Mouse (Mus musculus) bone marrow macrophage, adult 2 months (primary cell): ENCODE results near the gene Spata32. TPM values are rescaled to one million over a fixed set of nuclear protein-coding genes. Genes with fewer than 3 reads are reported as not detected.

Experiments
- H3K27ac ChIP-seq: 2 replicates; pipeline ENCODE4 v1.5.1; 2012; ENCODE audit warnings: low read depth, low read length; ENCODE audit not compliant: insufficient read depth
- H3K4me1 ChIP-seq: 2 replicates; pipeline ENCODE4 v1.6.1; 2012; ENCODE audit warnings: low read length; ENCODE audit not compliant: control insufficient read depth, insufficient read depth
- H3K4me3 ChIP-seq: 2 replicates; pipeline ENCODE4 v1.5.1; 2012; ENCODE audit warnings: mild to moderate bottlenecking, low read length, moderate library complexity; ENCODE audit not compliant: insufficient read depth
- CTCF ChIP-seq: IDR thresholded peaks from 2 replicates; pipeline ENCODE4 v1.5.1; 2012; ENCODE audit warnings: low read depth, mild to moderate bottlenecking, low read length, moderate library complexity
- POLR2A ChIP-seq: IDR thresholded peaks from 2 replicates; pipeline ENCODE4 v1.6.1; 2012; ENCODE audit warnings: mild to moderate bottlenecking, low read depth, low read length, borderline replicate concordance
- polyA plus RNA-seq: library from polyadenylated mRNA; stranded (reverse); fragments of >200 nt; gene quantifications from 2 replicates; pipeline ENCODE4 v1.2.4, GENCODE M21; 2012; ENCODE audit not compliant: missing spikeins, insufficient read depth, insufficient read length

Gene Spata32
- polyA plus RNA-seq, 1 experiment = not detected

- Histone ChIP-seq H3K4me1 (peaks cover 50% of the 10 kb centered on the region), H3K4me3 (peak overlapping the region; percentile 88), H3K27ac (peak overlapping the region; percentile 88)
- no peak for TF ChIP-seq POLR2A
- TF ChIP-seq CTCF = no peak
These were observed 45.7 kb downstream of the Spata32 start for GRCm38 (mm10) chr11:103172392-103173040.

- peaks cover 44% of the 10 kb centered on the region for H3K4me1 ChIP-seq
- peak overlapping the region; percentile 88 for H3K27ac ChIP-seq
- TF ChIP-seq CTCF (no peak), POLR2A (no peak)
- H3K4me3 ChIP-seq = peak overlapping the region; percentile 88
These were observed 46.4 kb downstream of the Spata32 start for GRCm38 (mm10) chr11:103171703-103172391.

GRCm38 (mm10) chr11:103171286-103171620, 47.0 kb downstream of the Spata32 start:
- Histone ChIP-seq H3K4me3 (peak overlapping the region; percentile 88), H3K4me1 (peaks cover 38% of the 10 kb centered on the region), H3K27ac (peak overlapping the region; percentile 88)
- TF ChIP-seq CTCF = no peak
- no peak for TF ChIP-seq POLR2A

- Histone ChIP-seq H3K4me3 (peak within 1 kb of the TSS; percentile 88), H3K4me1 (peaks cover 33% of the 10 kb centered on the region), H3K27ac (peak within 1 kb of the TSS; percentile 88)
- TF ChIP-seq POLR2A (no peak), CTCF (no peak)
These were observed 47.5 kb downstream of the Spata32 start, which contains the start of gene Fmnl1 for GRCm38 (mm10) chr11:103170494-103171285. Gene Fmnl1 (plus strand): TSS chr11:103171107.

DNA sequence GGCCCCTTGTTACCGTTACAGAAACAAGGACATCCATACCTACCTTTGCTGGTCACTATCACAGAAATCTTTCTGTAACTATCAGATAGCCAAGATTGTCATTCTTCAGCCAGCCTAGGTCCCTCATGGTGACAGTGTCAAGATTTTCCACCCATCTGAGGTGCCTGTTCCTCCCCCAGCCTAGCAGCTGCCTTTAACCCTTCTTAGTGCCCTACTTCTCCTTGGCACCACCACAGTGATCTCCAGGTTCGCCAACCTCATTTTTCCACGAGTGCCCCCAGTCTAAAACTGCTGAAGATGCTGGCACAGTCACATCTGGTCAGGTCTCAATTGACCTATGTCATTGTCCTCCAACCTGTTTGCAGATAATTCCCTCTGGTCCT, 48.1 kb downstream of the Spata32 start:
- Histone ChIP-seq H3K4me1 (peaks cover 28% of the 10 kb centered on the region), H3K4me3 (peak overlapping the region; percentile 88; the same call in 1 of the 2 replicates), H3K27ac (no peak overlapping the region)
- no peak for TF ChIP-seq POLR2A

DNA sequence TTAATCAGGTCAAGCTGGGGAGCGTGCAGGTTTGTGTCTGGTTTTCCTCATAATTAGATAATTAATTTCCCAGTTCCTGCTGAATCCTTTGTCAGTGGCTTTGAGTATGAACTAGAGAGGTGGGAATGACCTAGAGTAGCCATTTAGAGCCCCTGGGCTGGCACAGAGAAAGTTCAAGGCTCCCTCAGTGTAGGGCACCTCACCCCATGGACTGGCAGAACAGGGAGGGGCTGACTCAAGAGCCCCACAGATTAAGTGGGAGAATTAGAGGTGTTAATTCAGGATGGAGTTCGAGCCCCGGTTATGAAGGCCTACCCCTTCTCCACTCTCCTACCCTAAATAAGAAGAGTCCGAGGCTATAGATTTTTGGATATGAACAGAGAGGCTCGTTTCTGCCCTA, 48.6 kb downstream of the Spata32 start:
- Histone ChIP-seq H3K27ac (no peak overlapping the region), H3K4me3 (no peak overlapping the region), H3K4me1 (peaks cover 27% of the 10 kb centered on the region)
- TF ChIP-seq POLR2A = no peak
- TF ChIP-seq CTCF = no peak

- Histone ChIP-seq H3K4me3 (no peak overlapping the region), H3K4me1 (peaks cover 19% of the 10 kb centered on the region), H3K27ac (no peak overlapping the region)
- TF ChIP-seq CTCF = peak; percentile 73
- TF ChIP-seq POLR2A = no peak
These were observed 49.4 kb downstream of the Spata32 start for GRCm38 (mm10) chr11:103168690-103169390.

DNA sequence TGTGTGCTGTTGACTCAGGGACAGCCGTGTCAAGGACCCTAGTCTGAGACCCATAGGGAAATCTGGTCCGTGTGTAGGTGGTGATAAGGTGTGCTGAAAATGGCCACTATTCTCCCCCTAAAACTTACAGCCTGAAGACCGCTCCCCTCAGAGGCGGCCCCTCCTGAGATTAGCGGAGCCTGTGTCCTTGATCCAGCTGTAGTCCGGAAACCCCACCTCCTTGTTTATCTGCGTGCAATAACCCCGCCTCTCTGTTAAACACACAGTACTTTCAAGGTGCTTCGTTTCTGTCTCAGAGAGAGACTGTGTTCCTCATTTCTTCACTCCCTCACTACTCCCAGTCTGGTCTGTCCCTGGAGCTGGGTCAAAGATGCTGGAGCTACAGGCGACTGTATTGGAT, 53.8 kb downstream of the Spata32 start:
- H3K4me1 ChIP-seq = peaks cover 5% of the 10 kb centered on the region; the same call in 1 of the 2 replicates
- H3K27ac ChIP-seq = no peak overlapping the region
- no peak overlapping the region for H3K4me3 ChIP-seq
- TF ChIP-seq CTCF (no peak), POLR2A (no peak)

GRCm38 (mm10) chr11:103162132-103162531, 56.1 kb downstream of the Spata32 start:
- H3K4me1 ChIP-seq = peaks cover 11% of the 10 kb centered on the region
- TF ChIP-seq CTCF = no peak
- TF ChIP-seq POLR2A = no peak
- H3K27ac ChIP-seq = no peak overlapping the region

More at GRCm38 (mm10) chr11:103162132-103162531, 56.1 kb downstream of the Spata32 start:
- H3K4me3 ChIP-seq = no peak overlapping the region
